Mouse (Mus musculus) testis, adult 2 months (tissue): Measurements from ENCODE around the gene Nipa2. TPM values are rescaled to one million over a fixed set of nuclear protein-coding genes. Genes with fewer than 3 reads are reported as not detected.

Source experiments
- H3K27ac ChIP-seq: fragments of 200-500 bp; 2 replicates; pipeline ENCODE4 v1.5.1; 2012; ENCODE audit warnings: low read depth, low read length; ENCODE audit not compliant: control insufficient read depth, insufficient read depth
- H3K27me3 ChIP-seq: fragments of 200-500 bp; 2 replicates; pipeline ENCODE4 v1.6.1; 2012; ENCODE audit warnings: mild to moderate bottlenecking, low read length, moderate library complexity; ENCODE audit not compliant: control insufficient read depth, insufficient read depth
- H3K36me3 ChIP-seq: fragments of 200-500 bp; 2 replicates; pipeline ENCODE4 v1.6.1; 2012; ENCODE audit warnings: mild to moderate bottlenecking, low read length; ENCODE audit not compliant: control insufficient read depth, insufficient read depth
- H3K4me1 ChIP-seq: fragments of 200-500 bp; 2 replicates; pipeline ENCODE4 v1.6.1; 2012; ENCODE audit warnings: low read length; ENCODE audit not compliant: control insufficient read depth, insufficient read depth
- H3K4me3 ChIP-seq: fragments of 200-500 bp; 2 replicates; pipeline ENCODE4 v1.5.1; 2012; ENCODE audit warnings: low read depth, mild to moderate bottlenecking, low read length, moderate library complexity, mixed read lengths; ENCODE audit not compliant: control insufficient read depth
- CTCF ChIP-seq: fragments of 200-500 bp; IDR thresholded peaks from 2 replicates; pipeline ENCODE4 v1.5.1; 2012; ENCODE audit warnings: low read depth, mild to moderate bottlenecking, inconsistent platforms, low read length, moderate library complexity; ENCODE audit not compliant: control insufficient read depth, insufficient read depth, insufficient replicate concordance
- POLR2A ChIP-seq: fragments of 200-500 bp; IDR thresholded peaks from 2 replicates; pipeline ENCODE4 v1.6.1; 2012; ENCODE audit warnings: low read depth, mild to moderate bottlenecking, inconsistent platforms, low read length, moderate library complexity; ENCODE audit not compliant: control insufficient read depth
- polyA plus RNA-seq: library from polyadenylated mRNA; depleted of rRNA; stranded (reverse); fragments of >200 nt; gene quantifications from 2 replicates; pipeline ENCODE4 v1.2.3, GENCODE M21; 2012

Nipa2 gene
- polyA plus RNA-seq, 1 experiment = 5.5 TPM

GRCm38 (mm10) chr7:55986526-55987214 lies 24.4 kb upstream of the Nipa2 start:
- H3K4me3 ChIP-seq = no peak overlapping the region
- no peak overlapping the region for H3K27ac ChIP-seq
- H3K36me3 ChIP-seq = no peaks in the 10 kb centered on the region
- no peaks in the 10 kb centered on the region for H3K27me3 ChIP-seq
- TF ChIP-seq CTCF = peak; percentile 54; the same call in 1 of the 2 replicates
- TF ChIP-seq POLR2A = no peak
- no peaks in the 10 kb centered on the region for H3K4me1 ChIP-seq

DNA sequence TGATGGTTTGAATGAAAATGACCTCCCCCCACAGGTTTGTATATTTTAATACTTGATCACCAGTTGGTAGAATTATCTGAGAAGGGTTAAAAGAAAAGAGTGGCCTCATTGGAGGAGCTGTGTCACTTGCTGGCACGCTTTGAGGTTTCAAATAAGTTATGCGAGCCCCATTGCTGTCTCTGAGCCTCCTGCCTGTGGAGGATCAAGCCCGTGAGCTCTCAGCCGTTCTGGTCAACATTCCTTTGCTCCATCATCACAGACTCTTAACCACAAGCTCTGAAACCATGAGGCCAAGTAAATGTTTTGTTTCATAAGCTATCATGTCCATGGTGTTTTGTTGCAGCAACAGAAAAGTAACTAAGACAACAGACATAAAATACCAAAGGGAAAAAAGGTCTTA lies 22.5 kb upstream of the Nipa2 start:
- H3K36me3 ChIP-seq = no peaks in the 10 kb centered on the region
- H3K4me3 ChIP-seq = no peak overlapping the region
- no peaks in the 10 kb centered on the region for H3K27me3 ChIP-seq
- H3K27ac ChIP-seq = no peak overlapping the region
- H3K4me1 ChIP-seq = no peaks in the 10 kb centered on the region
- no peak for TF ChIP-seq POLR2A
- TF ChIP-seq CTCF = no peak

- Histone ChIP-seq H3K4me1 (no peaks in the 10 kb centered on the region), H3K36me3 (no peaks in the 10 kb centered on the region), H3K27ac (no peak overlapping the region), H3K27me3 (no peaks in the 10 kb centered on the region), H3K4me3 (no peak overlapping the region)
- TF ChIP-seq CTCF = no peak
- no peak for TF ChIP-seq POLR2A
Observed at GRCm38 (mm10) chr7:55983107-55983506, 20.8 kb upstream of the Nipa2 start.

DNA sequence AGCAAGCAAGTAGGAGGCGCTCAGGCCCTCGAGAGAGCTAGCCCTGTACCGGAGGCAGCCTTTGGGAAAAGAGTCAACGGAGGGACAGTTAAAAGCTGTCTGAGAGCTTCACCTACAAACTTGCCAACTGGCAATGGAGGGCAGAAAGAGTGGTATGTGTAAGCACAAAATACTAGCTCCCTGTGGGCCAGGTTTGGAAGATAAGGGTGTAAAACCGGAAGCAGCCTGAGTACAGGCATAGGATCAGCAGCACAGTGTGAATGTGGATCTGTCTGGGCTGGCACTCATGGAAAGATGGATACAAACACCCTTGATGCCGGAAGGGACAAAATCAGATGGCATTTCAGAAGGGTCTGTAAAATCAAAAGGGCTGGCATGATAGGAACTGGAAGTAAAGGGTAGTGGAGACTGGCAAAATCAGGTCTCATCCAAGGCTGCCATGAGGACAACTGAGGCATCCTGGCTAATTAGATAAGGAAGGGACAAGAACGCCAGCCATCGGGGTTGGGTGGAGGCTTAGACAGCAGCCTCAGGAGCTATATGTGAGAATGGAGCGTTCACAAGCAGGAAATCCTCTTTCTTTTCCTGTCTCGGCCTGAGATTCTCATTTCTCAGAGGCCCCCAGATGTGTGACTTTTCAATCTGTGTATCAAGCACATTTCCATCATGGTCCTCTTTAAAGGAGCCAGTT lies 19.9 kb upstream of the Nipa2 start:
- no peaks in the 10 kb centered on the region for H3K27me3 ChIP-seq
- H3K27ac ChIP-seq = no peak overlapping the region
- no peak for TF ChIP-seq POLR2A
- TF ChIP-seq CTCF = no peak
- H3K4me3 ChIP-seq = no peak overlapping the region
- no peaks in the 10 kb centered on the region for H3K36me3 ChIP-seq
- H3K4me1 ChIP-seq = no peaks in the 10 kb centered on the region

GRCm38 (mm10) chr7:55981511-55981910 lies 19.2 kb upstream of the Nipa2 start:
- Histone ChIP-seq H3K4me1 (no peaks in the 10 kb centered on the region), H3K36me3 (no peaks in the 10 kb centered on the region), H3K4me3 (no peak overlapping the region), H3K27me3 (no peaks in the 10 kb centered on the region), H3K27ac (no peak overlapping the region)
- TF ChIP-seq POLR2A (no peak), CTCF (no peak)

GRCm38 (mm10) chr7:55974429-55974828 lies 12.2 kb upstream of the Nipa2 start:
- Histone ChIP-seq H3K27ac (no peak overlapping the region), H3K27me3 (no peaks in the 10 kb centered on the region), H3K4me1 (no peaks in the 10 kb centered on the region), H3K36me3 (no peaks in the 10 kb centered on the region), H3K4me3 (no peak overlapping the region)
- TF ChIP-seq CTCF (no peak), POLR2A (no peak)

- H3K27ac ChIP-seq = no peak overlapping the region
- no peaks in the 10 kb centered on the region for H3K36me3 ChIP-seq
- H3K4me1 ChIP-seq = peaks cover 2% of the 10 kb centered on the region; the same call in 1 of the 2 replicates
- TF ChIP-seq POLR2A = no peak
- TF ChIP-seq CTCF = no peak
- H3K4me3 ChIP-seq = no peak overlapping the region
- H3K27me3 ChIP-seq = no peaks in the 10 kb centered on the region
Observed at GRCm38 (mm10) chr7:55969415-55969814, 7.1 kb upstream of the Nipa2 start.
